Mouse (Mus musculus): ENCODE measurements at regions not wholly inside any gene's neighbourhood (a gene's known extent, or its start where the extent isn't known, plus 50 kb on each side); places are given as distances from the start of the nearest gene placed in this dataset.

GRCm38 (mm10) chr10:38895656-38896055 lies 69.7 kb upstream of the Lama4 start:
- TF ChIP-seq CTCF (IDR thresholded peaks at IDR 0.05; ENCODE audit: low read depth, low read length) (no peak), GATA2 (IDR thresholded peaks at IDR 0.05; ENCODE audit: borderline replicate concordance, low read depth, low read length) (no peak), GATA1 (IDR thresholded peaks at IDR 0.05; ENCODE audit: borderline replicate concordance, low read length) (no peak)
